Mouse (Mus musculus): ENCODE measurements around the gene S100a10.

Gene S100a10

DNA sequence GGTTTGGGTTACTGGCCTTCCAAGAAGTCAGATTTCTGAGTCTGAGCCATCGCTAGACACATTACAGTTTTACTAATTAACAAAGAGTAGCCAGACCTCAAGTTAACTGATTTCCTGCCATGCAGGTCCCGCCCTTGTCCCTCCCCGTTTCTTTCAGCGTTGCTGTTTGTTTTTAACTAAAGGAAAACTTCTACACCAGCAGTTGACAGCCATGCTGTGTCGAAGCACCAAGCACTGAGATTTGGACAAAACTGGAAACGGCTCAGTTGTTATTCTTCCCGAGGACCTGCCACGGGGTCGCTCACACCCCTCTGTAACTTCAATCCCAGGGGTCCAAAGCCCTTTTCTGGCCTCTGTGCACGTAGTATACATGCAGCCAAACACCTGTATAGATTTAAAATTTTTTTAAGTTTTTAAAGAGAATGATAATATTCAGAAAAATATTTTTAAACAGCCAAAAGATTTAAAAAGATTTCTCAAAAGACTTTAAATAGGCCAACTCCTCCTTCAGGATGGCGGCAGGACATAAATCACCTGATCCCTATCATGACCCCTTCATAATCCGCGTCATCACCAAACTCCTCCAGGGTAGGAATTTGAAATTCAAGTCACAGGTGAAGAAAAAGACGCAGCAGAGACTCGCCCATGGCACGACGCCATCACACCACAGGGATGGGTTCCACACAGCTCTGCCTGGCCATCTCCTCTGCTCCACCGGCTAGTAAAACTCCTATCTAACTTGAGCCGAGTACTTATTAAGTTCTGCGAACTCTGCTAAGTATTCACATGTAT is 6.9 kb upstream of the S100a10 start:
- no peak for DNase-seq (ENCODE audit: low spot score in 2 of 2)

DNA sequence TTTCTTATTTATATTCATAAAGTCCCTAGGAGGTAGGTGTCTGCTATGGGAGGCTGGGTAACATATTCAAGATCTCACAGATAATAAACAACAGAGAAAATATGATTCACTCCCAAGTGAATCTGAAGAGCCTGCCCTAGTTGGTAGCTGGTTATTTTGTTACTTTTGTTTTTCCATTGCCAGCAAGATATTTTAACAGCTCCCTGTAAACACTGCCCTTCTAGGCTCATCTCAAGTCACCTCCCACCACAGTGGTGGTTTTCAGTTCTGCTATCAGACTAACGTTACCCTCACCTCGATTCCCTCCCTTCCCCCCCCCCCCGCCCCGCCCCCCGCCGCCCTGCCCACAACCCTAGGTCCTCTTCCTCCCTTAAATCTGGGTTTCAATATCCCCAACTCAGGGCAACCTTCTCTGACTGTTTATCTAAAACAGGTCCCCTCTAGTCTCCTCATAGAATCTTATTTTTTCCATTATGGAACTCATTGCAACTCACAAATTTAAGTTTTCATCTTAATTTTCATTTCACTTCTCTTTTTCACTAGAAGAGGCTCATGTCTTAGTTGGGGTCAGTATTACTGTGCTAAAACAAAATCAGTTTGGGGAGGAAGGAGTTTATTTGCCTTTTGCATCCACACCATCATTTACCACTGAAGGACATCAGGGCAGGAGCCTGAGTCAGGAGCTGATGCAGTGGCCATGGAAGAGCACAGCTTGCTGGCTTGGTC is 6.2 kb upstream of the S100a10 start:
- DNase-seq (ENCODE audit: low spot score in 2 of 2), result no peak

DNA sequence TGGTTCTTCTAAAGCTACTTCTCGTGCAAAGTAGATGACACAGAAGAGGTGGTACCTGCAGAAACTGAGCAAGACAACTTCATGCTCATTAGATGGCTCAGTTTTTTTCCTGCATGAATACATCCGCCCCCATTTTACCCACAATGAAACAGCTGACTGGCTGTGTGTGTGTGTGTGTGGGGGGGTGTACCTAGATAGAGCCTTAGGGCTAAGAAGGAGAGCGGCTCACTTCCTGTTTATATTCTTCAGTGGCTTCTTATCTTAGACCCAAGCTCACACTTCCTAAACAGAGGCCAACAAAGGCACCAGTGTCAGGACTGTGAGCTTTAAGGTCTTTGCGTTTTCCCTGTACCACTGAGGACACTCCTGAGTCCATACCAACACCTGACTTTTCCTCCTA is 4.9 kb upstream of the S100a10 start:
- no peak for DNase-seq (ENCODE audit: low spot score in 2 of 2)

DNA sequence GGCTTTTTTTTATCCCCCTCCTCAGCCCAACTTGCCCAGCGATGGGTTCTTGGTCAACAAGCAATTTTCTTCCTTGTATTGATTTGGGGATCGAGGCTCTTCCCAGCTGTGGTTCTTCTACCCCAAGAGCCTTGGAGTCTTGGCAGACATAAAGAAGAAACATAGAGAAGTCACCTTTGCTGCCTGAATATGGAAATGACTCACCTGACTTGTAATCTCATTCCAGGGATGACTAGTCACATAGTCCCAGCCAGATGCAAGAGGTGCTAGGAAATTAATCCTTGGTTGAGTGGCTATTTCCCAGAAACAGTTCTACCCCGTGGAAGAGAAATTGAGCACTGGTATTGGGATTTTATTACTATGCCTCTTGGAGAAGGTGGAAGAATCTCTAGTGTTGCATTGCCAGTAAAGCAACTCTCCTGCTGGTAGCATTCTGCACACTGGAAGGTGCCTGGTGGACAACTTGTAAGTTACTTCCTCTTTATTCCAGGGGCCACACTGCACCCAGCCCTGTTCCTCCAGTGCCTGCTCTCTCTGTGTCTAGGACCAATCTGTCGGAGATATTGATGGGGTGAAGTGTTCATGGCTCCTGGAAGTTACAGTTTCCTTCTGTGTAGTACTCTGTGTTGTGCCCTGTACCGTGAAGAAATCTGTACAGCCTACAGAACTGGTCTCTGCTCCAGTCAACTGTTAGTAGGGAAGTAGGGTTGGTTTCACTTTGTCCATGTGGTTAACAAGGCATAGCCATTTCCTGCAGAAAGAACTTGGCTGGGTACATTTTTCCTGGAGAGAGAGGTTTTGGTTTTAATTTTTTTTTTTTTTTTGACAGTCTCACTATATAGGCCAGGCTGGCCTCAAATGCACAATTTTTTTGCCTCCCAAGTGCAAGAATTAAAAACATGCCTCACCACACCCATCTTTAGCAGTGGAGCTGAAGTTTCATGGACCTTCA is 2.7 kb upstream of the S100a10 start:
- no peak for DNase-seq (ENCODE audit: low spot score in 2 of 2)

DNA sequence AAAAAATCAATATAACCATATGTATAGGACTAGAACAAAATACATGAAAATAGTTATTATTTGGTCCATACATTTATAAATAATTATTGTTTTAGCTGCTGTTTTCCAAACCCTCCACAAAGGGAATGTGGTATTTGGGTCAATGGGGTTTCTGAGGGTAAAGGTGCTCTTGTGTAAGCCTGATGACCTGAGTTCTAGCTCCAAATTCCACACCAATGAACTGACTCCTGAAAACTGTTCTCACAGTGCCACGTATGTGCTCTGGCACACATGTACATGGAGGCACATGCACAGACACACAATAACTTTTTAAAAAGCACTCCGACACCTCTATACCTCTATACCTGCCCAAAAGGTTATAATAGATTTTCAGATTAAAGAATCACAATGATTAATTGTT is 1.6 kb upstream of the S100a10 start:
- no peak for DNase-seq (ENCODE audit: low spot score in 2 of 2)

DNA sequence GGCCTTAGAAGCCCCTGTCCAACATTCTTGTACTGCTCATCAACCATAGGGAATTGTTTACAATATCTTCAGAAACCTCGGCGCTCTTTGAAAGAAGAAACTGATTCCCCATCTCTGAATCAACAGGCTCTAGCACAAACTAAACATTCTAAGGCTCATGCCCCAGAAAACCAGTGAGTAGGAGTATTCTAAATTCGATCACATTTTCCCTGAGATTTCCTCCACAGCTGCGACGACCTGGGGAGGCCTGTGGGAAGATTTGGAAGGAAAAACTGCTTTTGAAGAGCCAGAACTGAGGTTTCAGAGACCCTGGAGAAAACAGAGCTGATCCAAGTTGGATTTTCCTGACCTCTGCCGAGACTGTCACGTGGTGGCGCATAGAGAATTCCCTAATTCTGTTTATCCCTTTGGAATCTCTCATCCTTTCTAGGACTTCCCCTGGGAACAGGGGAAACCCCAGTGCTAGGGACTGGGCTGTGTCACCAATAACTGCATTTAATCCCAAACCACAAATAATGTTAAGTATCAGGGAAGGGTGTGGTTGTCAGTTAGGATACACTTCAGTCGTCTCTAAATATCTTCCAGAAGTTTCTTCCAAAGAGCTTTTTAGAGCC is 1.0 kb upstream of the S100a10 start:
- no peak for DNase-seq (ENCODE audit: low spot score in 2 of 2)

DNA sequence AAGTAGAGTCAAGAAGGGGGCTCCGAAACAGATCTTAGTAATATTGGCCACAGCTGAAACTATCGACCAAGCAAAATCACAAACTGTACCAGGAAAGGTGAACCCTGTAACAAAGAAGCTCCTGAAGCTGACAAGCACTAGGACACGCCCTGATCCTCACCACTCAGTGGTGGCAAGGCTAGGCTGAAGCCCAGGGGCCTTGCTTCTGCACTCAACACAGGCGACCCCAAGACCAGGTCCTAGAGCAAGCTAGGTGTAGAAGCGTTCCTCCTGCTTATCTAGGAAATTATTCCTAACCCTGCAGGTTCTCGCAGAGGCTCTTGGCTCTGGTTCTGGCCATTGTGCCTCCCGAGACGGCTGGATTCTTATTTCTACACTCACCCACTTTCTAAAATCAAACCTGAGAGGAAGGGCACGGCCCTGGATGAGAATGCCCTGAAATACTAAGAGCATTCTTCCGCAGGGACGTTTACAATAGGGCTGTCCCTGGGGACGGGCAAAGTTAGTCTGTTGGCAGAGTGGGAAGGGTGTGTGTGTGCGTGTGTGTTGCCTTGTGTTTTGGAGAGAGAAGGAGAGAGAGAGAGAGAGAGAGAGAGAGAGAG is 400 bp upstream of the S100a10 start:
- DNase-seq (ENCODE audit: low spot score in 2 of 2), result no peak

DNA sequence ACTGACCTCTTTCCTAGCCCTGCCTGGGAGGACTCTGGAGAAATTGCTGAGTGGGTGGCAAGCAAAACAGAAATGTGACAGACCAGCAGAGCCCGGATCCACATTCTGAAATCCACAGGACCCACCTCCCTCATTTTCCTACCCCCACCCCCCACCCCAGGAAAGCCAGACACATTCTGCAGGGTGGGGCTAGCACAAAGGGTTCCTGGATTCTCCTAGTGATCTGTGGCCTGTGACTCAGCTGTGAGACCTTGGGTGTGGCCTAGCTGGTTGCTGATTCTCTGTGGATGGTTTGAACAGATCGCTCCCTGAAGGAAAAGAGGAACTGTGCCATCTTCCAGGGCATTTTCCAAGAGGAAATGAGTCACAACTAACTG is 986 bp downstream of the S100a10 start:
- DNase-seq (ENCODE audit: low spot score in 2 of 2), result no peak

DNA sequence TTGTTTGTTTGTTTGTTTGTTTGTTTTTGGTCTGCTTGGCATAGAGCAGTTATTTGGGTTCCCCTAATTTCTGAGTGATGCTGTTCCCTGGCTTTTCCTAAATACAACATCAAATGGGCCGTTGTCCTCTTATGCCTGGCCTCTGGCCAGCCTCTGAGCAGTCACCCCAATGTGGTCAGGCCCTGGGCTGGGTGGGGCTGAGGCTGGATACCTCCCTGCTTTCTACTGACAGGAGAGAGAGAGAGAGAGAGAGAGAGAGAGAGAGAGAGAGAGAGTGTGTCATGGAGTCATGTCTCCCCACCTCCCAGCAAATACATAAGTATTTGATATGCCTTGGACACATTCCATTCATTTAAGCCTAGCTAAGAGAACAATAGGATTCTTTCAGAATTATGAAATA is 1.7 kb downstream of the S100a10 start:
- no peak for DNase-seq (ENCODE audit: low spot score in 2 of 2)

DNA sequence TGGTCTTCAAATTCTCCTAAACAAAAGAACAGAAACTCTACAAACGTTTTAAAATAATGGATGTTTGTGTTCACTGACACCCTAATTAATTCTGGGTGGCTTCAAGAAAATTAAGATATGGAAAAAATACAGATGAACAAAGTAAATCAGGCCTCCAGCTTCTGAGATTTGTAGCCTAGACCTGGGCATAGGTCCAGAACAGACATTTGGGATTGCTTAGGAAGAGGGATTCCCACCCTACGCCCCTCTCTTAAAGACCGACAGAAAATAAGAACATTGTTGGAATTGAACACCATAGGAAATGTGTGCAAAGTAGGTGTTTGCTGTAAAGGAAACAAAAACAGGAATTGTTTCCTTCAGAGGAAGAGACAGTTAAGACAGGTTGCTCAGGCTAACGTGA is 2.6 kb downstream of the S100a10 start:
- no peak for DNase-seq (ENCODE audit: low spot score in 2 of 2)

DNA sequence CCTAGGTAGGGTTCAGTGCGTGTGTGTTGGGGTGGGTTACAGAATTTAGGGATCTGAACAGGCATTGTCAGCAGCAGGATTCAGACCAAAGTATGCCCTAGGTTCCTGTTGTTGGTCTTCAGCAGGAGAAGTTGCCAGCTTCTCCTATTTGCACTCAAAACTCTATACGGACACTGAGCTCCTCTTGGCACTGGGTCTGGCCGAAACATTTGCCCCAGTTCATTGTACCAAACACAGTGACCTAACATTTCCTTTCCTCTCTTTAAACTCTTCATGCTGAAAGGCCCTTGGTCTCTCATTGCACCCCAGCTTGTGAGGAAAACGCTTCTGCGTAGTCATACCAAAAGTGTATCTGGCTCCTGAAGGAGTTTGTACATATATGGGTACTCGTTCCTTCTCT is 5.1 kb downstream of the S100a10 start:
- DNase-seq (ENCODE audit: low spot score in 2 of 2), result no peak

DNA sequence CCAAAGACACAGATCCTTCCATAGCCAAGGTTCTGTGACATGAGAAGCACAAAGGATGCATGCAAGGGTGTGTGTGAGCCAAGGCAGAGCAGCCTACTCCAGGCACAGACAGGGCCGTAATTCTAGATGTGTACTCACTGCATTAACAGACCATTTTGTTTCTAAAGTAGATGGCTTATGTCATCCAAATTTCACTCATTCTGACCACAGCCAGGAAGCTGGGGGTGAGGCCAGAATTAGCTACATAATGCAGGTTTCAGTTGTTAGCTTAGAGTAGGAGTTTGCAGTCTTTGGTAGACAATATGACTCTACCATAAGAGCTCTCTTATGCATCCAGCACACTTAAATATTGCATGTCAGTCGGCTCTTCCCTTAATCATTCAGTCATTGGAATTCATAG is 7.5 kb downstream of the S100a10 start:
- DNase-seq (ENCODE audit: low spot score in 2 of 2), result no peak

DNA sequence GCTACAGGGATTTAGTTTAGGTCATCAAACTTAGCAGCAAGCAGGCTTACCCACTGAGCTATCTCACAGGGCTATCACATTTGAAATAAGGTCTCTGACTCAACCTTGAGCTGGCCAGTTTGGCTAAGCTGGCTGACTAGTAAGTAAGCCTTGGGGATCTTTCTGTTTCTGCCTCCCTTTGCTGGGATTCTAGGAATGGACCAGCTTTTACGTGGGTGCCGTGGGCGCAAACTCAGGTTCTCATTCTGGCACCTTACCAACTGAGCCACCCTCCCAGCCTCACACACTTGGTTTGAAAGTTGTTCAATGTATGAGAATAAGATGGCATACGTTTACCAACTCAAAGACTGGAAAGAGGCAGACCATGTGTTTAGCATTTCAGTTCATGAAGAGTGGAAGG is 8.3 kb downstream of the S100a10 start:
- no peak for DNase-seq (ENCODE audit: low spot score in 2 of 2)

DNA sequence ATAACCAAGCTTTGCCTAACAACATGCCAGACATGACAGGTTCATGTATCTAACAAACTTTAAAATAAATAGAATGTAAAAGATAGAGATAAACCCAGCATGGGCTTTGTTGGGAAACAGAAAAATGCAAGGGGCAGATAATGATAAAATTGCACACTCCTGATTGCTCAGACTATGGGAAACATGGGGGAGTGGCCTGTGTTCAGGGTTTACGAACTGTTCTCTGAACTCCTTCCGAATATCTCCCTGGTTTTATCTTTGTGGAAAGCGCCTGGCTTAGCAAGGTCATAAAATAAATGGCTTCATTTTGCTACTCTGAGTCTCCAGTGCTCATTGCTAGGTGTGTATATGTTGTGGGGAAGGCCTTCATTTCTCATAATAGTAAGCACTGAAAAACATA is 12.0 kb downstream of the S100a10 start:
- DNase-seq (ENCODE audit: low spot score in 2 of 2), result no peak

DNA sequence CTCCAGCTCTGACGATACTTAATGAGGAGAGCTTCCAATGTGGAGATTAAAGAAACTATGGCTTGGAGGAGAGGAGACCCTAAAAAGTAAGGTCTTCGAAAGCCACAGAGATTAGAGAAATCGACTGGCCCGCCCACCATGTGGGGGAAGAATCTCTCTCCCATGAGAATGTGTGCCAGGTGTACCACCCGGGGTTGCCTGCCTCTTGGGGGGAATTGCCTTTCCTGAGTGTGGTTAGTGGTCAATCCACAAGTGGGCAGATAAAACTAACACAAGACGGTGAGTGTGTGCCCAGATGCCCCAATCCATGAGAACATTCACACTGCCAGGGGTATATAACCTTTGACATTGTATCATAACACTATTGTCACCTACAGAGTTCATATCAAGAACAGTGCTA is 12.8 kb downstream of the S100a10 start:
- DNase-seq (ENCODE audit: low spot score in 2 of 2), result no peak

DNA sequence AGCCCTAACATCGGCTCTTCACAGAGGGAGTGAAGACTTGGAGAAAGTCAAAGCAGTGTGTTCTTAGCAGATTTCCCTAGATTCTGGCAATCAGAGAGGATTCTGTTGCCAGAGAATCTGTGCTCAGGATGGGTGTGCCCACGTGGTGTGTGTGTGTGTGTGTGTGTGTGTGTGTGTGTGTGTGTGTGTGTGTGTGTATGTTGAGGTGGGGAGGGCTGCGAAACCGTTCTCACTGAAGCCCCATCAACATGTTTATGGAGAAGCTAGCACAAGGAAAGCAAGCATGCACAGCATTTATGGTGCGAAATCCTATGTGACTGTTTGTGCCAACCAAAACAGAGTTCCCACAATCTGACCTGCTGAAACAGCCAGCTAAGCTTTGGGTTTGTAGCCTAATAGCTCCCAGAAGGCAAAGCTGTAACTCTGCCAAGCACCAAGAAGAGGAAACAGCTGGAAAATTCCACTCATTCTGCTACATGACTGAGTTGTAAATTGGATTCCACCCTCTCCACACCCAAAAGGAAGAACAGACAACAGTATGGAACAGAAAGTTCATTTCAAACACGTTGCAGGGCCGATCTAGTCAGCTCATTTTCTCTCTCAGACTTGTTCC is 13.7 kb downstream of the S100a10 start:
- DNase-seq (ENCODE audit: low spot score in 2 of 2), result peak; percentile 19 to 51

DNA sequence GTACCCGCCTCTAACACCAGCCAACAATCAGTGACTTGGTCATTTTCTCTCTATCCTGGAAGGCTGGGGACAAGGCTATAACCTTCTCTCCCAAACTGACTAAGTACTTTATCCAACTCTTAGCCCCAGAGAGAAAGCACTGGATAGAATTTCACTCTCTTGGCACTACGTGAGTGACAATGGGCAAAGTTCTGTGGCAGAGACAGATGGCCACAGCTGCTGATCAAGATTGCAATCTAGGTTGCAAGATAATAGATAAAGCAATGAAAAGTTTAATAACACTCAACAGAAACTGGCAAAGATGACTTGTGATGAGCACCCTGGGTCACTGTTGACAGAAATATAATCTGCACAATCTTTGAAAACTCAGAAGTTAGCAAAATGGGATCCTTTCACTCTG is 14.2 kb downstream of the S100a10 start:
- DNase-seq (ENCODE audit: low spot score in 2 of 2), result no peak

DNA sequence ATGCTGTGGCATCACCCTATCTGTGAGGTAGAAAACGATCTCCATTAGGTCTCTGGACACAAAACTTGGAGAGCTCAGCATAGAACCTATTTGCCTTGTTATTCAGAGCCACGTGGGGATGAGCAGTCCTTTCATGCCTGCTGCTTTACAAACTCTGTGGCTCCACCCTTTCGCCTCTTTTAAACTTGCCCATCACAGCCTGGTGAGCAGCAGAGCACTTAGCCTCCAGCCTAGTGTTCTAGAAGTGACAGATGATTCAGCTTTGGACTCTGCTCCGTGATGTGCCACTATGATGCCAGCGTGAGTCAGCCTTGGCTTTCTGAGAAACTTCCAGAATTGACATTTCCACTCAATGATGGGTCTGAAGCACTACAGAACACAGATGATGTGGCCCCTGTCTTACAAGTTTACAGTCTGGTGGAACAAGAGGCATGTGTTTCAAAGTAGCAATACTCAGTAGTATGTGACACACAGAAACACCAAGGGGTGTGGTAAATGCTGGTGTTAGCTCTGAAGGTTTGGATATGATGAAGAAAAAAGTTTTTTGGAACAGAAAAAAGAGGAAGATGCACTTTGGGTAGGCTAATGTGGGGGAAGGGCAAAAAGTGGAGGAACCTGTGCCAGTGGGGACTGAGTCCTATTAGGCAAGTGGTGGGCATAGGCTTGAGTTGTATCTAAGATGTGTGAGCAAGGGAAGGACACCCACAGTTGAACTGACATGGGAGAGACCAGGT is 17.3 kb downstream of the S100a10 start:
- DNase-seq (ENCODE audit: low spot score in 2 of 2), result no peak

DNA sequence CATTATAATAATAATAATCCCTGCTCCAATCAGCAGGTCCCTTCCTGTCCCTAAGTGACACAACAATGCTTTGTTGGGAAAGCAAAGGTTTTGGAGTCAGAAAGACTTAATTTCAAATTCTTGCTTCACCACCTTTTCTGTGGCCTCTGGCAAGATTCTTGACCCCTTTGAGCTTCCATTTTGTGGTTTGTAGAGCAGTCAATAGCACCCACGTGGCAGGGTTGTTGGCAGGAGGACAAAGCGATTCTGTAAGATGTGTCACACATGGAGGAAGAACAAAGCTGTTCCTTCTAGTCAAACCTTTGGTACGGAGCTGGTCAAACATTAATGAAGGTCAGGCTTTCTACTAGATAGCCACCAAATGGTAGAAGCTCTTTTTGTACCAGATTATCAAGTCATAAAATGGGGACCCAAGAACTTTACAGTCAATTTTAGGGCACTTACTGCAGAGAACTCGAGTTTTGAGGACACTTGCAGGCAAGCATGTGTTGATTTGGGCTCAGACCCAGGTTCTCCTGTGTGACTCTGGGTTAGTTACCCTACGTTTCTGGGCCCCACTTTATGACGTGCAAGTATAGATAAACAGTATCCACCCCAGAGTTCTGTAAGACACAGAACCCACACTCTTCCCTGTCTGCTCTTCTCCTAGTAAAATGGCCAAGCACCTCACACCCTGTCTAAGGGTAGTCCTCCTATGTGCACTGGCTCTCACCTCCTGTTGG is 24.6 kb downstream of the S100a10 start:
- DNase-seq (ENCODE audit: low spot score in 2 of 2), result no peak

DNA sequence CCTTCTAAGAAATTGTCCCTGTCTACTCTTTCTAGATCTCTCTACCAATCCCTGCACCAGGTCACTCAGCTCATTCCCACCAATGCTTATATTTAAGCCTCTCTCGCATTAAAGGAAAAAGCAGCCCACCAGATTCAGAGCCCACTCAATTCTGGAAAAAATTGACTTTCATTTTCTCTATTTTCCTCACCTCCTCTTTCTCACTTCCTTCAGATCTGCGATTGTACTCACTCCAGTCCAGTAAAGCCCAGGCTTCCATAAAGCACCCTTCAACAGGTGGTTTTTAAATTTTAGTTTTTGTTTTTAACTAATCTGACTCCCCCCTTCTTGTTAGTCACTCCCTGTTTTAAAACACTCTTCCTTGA is 25.1 kb downstream of the S100a10 start:
- no peak for DNase-seq (ENCODE audit: low spot score in 2 of 2)
